Mouse (Mus musculus): ENCODE results near the gene Znrf1.
A peak's percentile ranks its signal among the peaks of the same experiment; 100 is the strongest.

The Znrf1 gene

DNA sequence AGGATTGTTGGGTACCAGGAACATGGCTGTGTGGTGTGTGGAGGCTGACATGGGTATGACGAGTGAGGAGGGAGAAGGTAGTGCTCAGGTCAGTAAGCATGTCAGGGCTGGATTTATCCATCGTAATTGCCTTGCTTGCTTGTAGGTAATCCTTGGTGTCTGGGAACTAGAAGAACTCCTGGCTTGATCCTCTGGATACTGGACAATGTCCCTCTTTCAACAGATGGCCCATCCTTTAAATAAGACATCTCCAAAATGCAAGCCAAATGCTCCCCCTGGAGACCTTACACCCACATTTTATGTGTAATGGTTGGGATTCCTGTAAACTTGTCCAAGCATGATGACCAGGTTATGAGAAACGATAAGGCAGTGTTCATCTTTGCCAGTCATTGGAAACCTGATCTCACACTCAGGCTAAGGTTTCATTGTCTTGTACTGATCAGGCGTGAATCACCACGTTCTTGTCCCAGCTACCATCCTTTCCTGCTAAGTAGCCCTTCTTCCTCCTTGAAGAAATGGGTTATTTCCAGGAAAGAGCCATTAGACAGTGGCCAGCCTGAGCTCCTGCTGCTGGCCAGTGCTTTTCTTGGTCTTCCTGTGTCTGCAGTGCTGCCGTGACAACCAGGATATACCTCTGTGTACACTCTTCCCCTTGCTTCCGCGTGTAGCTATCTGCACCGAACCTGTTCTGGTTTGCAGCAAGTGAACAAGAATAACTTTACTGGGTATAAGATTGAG lies 64.0 kb downstream of the Znrf1 start:
- DNase-seq, result no peak

DNA sequence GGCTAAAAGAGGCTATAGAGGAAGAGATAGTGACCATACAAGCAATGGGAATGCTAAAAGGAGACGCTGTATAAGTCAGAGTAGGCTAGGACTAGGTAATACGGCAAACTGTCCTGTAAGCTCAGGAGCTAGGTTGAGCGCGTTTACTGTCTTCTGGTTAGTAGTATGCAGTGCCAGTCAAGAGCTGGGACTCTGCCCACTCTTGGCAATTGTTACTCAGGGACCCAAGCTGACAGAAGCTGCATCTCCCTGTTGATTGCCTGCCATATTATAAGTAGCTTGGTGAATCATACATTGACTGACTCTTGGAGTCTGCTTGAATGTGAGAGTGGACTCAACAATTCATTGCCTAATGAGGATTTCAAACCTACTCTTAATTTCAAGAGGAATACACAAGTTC lies 66.2 kb downstream of the Znrf1 start:
- DNase-seq, result no peak

DNA sequence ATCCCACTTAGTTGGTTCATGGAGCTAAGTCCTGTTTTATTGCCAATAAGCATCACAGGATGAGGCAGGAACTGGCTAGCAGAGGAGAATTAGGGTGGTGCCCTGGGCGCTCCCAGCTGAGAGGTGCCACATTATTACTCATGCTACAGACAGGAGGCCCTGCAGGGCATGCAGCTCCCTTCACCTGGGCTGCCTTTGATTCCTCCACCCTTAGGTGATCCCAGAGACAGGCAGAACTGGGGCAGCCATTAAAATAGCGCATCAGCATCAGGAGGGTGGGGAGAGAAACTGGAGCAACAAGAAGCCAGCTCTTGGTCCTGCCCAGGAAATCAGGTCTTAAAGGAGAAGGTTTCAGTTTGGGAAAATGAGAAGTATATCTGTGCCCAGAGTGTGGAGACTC lies 69.1 kb downstream of the Znrf1 start:
- no peak for DNase-seq

DNA sequence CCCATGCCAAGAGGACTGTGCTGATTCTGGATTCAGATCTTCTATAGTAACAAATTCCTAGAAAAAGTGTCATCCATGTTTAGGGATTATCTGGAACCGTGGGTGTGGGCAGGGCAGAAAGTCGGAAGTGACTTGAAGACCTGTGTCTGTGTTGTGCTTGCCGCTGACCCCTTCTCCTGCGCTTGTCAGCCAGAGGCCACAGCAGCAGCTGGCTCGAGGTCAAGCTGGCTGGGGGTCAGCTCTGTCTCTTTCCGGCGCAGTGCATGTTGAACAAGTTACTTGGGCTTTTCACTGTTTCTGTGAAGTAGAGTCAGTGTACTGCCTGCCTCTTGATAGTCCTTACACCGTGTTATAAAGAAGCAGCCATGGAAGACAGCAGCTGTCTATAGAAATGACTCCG lies 71.1 kb downstream of the Znrf1 start:
- no peak for DNase-seq

DNA sequence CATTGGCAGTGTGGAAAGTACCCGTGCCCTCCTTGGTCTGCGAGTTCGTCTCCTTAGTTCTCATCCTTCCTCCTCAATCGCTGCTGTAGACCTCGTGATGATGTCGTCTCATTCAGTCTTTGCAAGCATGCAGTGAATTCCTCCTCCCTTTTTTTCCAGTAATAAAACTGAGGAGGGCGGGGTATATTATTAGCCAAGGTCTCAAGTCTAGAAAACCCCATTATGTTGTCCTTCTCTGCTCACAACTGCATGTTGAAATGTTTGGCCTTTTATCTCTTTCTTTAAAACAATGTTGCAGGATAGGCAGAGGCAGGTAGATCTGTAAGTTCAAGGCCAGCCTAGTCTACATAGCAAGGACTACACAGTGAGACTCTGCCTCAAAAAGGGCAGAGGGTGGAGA lies 71.5 kb downstream of the Znrf1 start:
- no peak for DNase-seq

DNA sequence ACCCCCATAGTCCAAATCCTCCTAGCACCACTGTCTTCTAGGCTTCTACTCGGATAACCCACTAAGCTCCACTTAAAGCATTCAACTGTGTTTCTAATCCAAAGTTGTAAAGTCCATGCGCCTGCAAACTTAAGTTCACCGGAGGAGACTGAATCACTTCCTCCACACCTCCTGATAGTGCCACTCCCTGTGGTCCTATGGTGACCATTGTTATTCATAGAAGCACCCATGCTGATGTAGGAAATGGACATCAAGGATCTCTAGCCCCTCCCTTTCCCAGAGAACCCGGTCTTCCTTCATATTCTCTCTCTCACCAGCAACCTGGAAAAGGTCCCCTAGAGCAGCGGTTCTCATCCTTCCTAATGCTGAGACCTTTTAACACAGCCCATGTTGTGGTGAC lies 77.3 kb downstream of the Znrf1 start:
- no peak for DNase-seq

DNA sequence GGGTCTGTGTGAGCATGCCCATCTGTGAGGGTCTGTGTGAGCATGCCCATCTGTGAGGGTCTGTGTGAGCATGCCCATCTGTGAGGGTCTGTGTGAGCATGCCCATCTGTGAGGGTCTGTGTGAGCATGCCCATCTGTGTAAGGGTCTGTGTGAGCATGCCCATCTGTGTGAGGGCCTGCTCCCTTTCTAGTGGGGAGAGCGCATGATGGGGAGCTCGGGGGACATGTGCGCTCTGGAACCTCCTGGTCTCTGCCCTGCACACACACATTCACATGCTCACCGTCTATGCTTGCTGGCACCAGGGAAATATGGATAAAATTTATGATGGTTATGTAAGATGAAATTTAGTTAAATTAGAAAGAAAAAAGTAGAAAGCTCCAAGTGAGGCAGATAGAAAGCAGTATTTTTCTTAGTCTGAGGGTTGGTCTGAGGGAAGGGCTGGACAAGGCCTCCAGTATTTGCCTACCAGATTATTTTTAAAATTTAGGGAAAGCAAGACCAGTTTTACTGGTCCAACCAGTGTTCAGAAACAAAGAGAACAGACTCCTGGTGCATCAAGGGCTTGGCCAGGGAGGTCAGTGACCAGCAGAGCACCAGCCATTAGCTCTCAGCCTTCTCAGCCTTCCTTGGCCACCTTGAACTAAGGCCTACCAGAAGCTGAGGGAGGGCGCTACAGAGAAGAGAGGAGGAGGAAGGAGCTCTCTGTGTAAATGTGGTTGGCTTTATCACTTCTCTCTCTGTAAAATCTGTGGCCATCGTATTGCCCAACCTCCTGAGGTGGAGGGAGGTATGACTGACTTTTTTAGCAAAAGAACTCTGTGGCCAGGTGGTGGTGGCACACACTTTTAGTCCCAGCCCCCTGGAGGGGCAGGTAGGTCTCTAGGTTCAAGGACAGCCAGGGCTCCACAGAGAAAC lies 79.1 kb downstream of the Znrf1 start:
- DNase-seq, result peak; percentile 56

DNA sequence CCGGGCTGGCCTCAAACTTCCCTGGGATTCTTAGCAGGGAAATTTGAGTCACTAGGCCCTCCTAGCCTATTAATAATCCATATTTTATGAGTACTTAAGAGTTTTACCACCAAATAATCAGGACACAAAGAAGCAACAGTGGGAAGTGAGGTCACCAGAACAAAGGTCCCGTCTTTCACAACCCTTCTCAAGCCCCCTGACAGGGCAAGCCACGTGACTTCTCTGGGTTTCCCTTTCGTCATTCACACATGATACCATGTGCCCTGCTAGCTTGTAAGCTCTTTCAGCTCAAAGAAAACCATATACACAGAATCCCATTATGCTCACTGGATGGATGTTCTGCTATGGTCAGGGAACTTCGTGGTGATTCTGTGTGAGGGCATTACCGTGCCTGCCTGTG lies 81.9 kb downstream of the Znrf1 start:
- peak; percentile 37 for DNase-seq

DNA sequence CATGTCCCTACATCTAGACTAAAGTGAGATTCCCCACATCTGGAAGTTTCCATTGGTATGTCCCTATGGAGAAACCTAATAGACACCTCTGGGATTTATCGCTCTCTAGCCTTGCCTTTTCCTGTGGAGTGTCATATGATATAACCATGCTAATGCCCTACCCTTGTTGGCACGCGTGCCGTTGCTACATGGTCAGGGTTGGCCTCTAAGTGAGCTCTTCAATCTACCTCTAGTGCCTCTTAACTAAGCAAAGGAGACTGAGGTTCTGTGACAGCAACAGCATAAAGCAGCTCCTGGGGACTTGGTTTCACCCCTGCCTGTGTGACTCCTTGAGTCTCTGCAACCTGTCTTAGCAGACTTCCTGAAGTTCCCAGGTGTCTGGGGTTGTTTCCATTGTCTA lies 82.4 kb downstream of the Znrf1 start:
- peak; percentile 80 for DNase-seq

DNA sequence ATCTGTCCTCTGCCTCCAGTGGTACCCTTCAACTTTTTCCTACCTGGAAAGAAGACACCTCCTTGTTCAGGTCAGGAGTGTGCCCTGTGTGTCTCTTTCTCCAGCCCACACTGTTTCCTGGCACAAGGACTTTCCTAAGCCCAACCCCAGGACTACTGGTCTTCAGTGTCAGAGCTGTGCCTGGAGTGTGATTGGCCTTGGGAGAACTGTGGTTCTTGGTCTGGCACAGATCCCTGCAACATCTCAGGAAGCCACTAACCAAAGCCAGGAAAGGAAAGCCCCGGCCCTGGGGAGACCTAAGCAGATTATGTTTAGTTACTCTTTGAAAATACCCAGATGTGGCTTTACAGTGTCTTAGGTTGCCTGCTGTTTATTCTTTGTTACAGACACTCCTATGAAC lies 84.0 kb downstream of the Znrf1 start:
- peak; percentile 45 for DNase-seq

DNA sequence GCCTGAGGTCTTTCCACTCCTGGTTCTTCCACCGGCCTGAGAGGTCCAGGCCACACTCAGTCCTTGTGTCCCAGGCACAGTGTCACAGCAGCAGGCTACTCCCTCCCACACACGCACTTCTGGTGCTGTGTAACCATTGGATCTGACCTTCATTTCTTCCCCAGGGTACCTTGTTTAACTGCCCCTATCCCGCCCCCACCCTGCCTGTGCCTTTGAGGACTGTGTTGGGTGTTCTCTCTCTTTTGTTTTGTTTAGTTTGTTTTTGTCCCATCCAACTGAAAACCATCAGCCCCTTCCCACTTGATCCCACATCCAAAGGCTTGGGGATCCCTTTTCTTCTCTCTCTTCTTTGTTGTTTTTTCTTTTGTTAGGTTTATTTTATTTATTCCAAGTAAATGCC lies 86.2 kb downstream of the Znrf1 start:
- DNase-seq, result no peak

DNA sequence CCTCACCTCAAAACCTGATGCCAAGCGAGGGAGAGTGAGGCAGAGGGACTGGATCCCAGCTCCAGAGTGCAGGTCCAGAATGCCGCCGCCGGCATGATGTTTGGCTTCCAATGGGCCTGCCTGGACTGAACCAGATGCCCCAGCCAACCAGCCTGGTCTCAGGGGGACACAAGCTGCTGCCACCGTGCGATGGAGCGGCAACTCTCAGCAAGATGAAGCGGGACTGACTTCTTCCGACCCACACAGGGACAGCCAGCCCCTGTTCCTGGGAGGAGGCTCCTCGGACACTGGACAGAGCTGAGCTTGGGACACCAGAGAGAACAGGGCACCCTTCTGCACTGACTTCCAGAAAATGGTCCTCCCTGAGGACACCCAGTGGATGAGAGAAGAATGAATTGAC lies 86.7 kb downstream of the Znrf1 start:
- no peak for DNase-seq

DNA sequence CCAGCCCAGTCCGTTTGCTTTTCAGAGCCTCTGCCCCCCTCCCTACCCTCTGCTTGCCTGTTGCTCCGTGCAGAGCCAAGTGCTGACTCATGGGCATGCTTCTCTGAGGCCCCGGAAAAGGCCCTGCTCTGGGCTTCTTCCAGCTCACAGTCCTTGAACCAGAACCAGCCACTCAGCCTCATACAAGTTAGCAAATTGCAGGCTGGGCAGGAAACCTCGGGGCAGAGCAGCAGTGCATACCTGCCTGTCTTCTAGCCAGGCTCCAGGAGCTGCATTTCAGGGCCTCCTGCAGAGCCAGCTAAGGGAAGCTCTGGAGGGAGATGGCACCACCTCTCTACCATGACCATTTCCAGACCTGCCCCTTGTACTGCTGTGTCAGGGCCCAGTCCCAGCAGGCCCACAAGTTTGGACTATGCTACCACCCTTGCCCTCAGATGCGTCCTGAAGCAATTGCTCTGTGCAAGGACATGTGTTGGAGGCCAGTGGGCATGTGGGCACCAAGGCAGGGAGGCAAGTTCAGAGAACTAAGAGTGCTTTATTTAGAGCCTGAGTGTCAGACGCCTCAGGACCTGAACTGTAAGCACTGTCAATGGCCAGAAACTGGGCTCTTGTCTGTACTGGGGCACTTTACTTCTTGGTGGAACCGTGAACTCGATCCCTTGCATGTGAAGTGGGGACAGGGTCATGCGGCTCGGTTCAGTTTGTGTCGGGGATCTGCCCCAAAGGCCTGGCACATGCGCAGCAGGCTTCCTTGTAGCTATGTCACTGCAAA lies 88.4 kb downstream of the Znrf1 start:
- DNase-seq, result peak; percentile 87

DNA sequence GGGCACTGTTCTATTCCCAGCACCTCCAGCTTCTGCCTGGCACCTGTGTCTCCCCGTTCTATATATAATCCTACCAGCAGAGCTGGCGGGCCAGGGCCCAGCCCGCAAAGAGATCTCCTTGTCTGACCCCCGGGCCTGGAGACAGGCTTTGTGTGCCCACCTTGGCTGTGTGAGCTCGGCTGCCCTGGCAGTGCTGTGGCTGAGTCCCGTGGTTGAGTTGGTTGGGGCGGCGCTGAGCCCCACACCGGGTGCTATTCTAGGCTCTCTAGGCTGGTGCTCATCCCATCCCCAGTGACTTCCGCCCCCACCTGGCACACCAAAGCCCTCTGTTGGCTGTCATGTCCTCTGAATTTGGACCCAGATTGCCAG lies 88.9 kb downstream of the Znrf1 start:
- no peak for DNase-seq

DNA sequence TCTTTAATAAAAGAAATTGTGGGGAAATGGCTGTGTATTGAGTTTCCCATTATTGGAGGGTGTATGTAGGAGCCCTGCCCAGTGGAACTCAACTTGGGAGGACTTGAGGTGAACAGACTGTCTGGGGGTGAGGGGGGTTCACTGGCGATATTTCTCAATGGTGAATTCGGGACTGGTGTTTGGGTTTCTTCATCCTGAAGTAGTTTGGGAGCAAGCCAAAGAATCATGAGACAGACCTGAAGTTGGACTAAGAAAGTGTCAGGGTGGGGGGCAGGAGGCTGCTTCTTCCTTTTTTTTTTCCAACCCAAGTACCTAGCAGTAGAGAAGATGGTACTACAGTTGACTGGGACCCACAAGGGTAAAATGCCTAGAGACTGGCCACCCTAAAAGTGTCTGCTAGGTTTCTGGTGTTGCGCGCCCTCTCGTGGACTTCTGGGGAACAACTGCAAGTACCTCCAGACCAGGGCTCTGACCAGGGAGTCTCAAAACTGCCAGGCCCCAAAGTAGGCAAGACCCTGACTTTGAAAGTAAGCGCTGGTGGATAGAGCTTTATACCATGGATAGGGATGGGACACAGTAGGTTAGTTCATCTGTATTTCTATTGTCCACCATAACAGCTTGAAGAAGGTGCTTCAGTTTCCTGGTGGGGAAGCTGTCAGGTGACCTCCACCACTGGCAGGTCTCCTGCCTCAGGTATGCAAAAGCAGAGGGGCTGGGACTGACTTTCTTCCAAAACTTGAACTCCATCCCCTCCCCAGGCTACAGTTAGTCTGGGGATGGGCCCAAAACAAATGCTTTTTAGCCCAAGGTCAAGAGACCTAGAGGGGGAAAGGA lies 90.0 kb downstream of the Znrf1 start:
- DNase-seq, result peak; percentile 88

DNA sequence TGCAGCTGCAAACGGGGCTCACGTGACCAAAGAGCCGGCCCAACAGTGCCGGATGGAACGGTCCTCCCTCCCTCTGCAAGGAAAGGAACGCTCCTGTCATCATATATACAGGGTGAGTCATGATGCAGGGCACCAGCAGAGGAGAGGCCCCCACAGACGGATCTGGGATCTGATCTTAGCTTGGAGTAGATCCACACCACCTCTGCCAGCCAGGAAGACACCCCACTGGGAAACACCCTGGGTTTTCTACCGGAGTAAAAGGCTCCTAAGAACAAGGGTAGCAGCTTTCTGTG lies 90.6 kb downstream of the Znrf1 start:
- no peak for DNase-seq

DNA sequence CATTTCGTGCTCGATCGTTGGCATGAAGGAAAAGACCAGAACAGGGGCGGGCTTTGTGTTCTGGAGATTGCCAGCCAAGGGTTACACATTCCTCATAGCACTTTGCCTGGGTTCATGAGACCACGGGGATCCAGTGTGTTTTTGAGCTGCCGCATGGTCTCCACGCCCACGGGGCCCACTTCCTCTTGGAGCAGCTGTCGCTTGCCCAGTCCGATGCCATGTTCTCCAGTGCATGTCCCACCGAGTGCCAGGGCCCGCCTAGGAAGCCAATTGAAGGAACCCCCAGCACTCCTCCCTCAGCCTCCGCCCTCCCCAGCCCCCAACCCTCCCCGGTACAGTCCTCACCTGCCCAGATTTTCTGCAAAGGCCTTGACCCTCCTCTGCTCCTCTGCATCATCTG lies 91.0 kb downstream of the Znrf1 start:
- no peak for DNase-seq

DNA sequence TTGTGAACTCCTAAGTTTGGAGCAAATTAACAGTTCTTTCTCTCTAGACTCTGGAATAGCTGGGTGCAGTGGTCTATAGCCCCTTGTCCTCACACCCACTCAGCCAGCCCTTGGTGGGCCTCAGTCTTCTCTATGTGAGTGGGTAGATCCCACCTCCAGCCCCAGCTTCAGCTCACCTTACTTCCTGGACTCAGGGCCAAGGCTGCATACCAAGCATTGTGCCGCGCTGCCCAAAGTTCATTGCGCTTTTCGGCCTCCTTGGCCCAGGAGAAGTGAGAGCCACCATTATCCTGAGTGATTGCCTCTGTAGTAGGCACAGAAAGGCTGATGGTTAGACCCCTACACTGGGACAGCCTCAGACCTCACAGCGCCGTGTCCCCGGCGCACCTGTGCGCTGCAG lies 92.0 kb downstream of the Znrf1 start:
- DNase-seq, result no peak

DNA sequence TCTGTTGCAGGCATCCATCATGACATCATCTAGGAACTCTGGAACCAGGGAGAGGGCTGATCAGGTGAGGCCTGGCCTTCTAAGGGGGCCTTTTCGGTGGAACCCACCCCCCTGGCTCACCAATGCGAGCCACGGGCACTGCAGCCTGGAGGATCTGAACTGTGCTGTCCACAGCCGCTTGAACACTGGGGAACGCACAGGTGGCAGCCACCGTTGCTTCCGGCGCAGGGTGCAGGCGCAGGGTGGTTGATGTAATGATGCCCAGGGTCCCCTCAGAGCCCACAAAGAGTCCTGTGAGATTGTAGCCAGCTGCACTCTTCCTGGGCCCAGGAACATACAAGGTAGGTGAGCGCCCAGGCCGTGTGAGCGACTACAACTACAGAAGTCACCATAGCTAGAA lies 92.5 kb downstream of the Znrf1 start:
- DNase-seq, result no peak

DNA sequence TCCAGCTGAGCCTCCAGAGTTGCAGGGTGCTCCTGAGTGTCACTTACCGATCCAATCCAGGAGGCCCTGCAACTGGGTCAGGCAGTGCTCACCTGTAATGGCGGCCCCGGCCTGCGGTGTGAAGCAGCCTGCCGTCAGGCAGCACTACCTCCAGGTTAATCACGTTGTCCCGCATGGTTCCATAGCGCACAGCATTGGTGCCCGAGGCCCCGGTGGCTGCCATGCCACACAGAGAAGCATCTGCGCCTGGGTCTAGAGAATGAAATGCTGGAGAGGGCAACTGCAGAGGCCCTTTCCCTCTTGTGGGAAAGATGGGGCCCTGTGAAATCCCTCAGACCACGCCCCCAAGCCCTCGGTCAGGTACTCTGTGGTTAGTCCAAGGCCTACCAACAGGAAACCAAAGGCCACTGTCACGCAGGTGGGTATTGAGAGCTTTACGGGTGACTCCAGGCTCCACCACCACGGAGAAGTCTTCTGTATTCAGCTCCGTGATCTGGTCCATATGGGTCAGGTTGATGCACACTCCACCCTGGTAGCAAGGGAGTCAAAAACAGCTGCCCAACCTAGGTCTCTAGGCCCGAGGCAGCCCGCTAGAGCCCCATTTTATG lies 93.1 kb downstream of the Znrf1 start:
- no peak for DNase-seq

DNA sequence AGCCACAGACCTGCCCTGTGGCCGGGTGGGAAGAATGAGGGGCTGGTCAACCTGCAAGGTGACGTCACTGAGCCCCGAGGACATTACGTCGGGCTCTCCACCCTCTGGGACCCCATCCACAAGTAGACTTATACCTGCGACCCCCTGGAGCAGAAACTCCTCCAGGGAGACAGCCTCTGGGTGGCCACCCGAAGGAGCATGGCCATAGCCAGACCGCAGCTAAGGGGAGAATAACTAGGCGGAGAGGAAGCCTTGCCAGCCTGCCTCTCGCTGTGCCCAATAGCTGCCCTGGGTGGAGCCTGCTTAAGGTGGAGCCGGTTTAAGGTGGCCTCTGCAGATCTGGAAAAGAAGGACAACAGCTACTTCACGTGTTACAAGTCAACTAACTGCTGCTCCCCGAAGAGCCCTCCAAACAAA lies 94.2 kb downstream of the Znrf1 start, which contains the start of gene Ldhd:
Gene Ldhd, minus strand, starts transcription at position 270 of the 417 bp plus-strand sequence.
- peak; percentile 77 for DNase-seq

DNA sequence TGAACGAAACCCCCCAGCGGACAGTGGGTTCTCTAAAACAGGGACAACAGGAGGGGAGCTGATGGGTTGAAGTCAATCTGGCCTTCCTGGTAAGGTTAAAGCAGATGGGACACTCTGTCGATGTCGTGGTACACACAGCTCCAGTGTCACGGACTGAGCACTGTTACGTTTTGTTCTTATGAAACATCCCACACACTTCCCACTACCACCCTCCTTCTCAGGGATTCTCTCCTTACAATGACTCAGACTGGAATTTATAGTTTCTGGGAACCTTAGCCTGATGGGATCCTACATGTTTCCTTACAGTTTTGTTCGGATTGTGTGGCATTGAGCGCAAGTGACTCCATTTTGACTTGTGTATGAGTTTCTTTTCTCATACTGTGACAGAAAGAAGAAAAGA lies 95.7 kb downstream of the Znrf1 start:
- DNase-seq, result no peak
